Mouse (Mus musculus) lung, embryonic 15.5 days (tissue): ENCODE results near the gene Hsp90aa1. TPM values are rescaled to one million over a fixed set of nuclear protein-coding genes. Genes with fewer than 3 reads are reported as not detected.

ENCODE experiments used
- ATAC-seq: fragments of 200-750 bp; cut with Nextera tagmentation; 2 replicates; pipeline ENCODE4 v1.8.0; 2017; ENCODE audit warnings: moderate number of reproducible peaks, borderline replicate concordance; ENCODE audit not compliant: low FRiP score, low TSS enrichment; ENCODE audit errors: extremely low read depth
- H3K27ac ChIP-seq: fragments of 300-500 bp; sonication (generic); 2 replicates; pipeline ENCODE4 v1.5.1; 2015; ENCODE audit warnings: moderate library complexity, mild to moderate bottlenecking, inconsistent platforms
- H3K27me3 ChIP-seq: fragments of 300-500 bp; sonication (generic); 2 replicates; pipeline ENCODE4 v1.6.1; 2015; ENCODE audit warnings: inconsistent platforms
- H3K36me3 ChIP-seq: fragments of 300-500 bp; sonication (generic); 2 replicates; pipeline ENCODE4 v1.6.1; 2015; ENCODE audit warnings: inconsistent platforms
- H3K4me1 ChIP-seq: fragments of 300-500 bp; sonication (generic); 2 replicates; pipeline ENCODE4 v1.6.1; 2015; ENCODE audit warnings: inconsistent platforms
- H3K4me2 ChIP-seq: fragments of 300-500 bp; sonication (generic); 2 replicates; pipeline ENCODE4 v1.6.1; 2015; ENCODE audit warnings: inconsistent platforms, mild to moderate bottlenecking, moderate library complexity
- H3K4me3 ChIP-seq: fragments of 300-500 bp; sonication (generic); 2 replicates; pipeline ENCODE4 v1.5.1; 2015; ENCODE audit warnings: mild to moderate bottlenecking, inconsistent platforms
- H3K9ac ChIP-seq: fragments of 300-500 bp; sonication (generic); 2 replicates; pipeline ENCODE4 v1.6.1; 2015; ENCODE audit warnings: inconsistent platforms
- H3K9me3 ChIP-seq: fragments of 300-500 bp; sonication (generic); 2 replicates; pipeline ENCODE4 v1.6.1; 2016; ENCODE audit warnings: inconsistent platforms
- WGBS: fragments of 180-500 bp; shearing (Covaris S2); methylation state at CpG from one replicate; pipeline ENCODE4 v1.1.7; 2015; 5-methylcytosine and 5-hydroxymethylcytosine counted together
- microRNA-seq: library from miRNA; unstranded; fragments of <30 nt; microRNA quantifications from one replicate; pipeline ENCODE4, GENCODE M21; 2016
- polyA plus RNA-seq: library from polyadenylated mRNA; unstranded; fragments of >200 nt; fragmentation: Nextera tagmentation; extraction: Ambion mirVana; gene quantifications from 2 replicates; pipeline ENCODE4 v1.2.1, GENCODE M21; 2015

Gene Hsp90aa1
- polyA plus RNA-seq, 1 experiment from 2014 or later = 825 TPM

DNA sequence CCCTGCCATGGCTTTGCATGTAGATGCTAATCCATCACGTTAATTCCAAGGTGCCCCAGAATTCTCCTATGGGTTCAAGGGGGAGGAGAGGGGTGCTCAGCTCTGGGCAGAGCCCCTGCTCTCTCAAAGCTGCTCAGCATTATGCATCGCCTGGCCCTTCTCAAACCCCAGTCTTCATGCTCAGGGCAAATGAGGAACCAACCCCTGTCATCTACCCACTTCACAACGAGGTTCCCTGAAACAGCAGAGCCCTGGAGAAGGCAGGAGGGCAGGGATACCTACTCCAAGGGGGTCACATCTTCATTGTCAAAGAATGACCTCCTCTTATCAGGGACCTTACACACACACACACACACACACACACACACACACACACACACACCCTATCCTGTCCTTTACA is 20.6 kb downstream of the Hsp90aa1 start:
- no peak for ATAC-seq
- H3K27me3 ChIP-seq = no peaks in the 10 kb centered on the region
- H3K4me3 ChIP-seq = no peak overlapping the region
- no peak overlapping the region for H3K9ac ChIP-seq
- H3K4me2 ChIP-seq = no peak overlapping the region
- WGBS = 50% methylated on average over 3 of the region's 3 CpGs
- no peak overlapping the region for H3K27ac ChIP-seq
- peaks cover 4% of the 10 kb centered on the region; the same call in 1 of the 2 replicates for H3K4me1 ChIP-seq
- H3K9me3 ChIP-seq = no peaks in the 10 kb centered on the region
- H3K36me3 ChIP-seq = 0 out of 2 replicates have a peak, but pooled peaks cover 5% of the 10 kb centered on the region

DNA sequence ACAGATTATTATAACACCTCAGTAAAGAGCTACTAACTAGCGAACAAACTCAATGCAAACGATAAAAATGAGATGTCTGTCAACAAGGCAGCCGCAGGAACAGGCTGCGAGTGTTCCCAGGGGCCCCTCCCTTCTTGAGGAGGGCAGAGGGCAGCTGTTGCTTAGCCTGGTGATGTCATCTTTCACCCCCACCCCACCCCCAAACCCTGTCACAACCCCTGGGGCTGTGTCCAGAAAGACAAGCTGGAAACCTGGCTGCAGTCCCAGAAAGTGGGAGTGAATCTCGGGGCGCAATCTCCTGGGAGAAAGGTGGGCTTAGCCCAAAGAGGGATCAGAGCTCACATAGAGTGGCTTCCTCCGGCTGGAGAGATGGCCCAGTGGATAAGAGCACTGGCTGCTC is 21.3 kb downstream of the Hsp90aa1 start:
- ATAC-seq = peak; percentile 39
- Histone ChIP-seq H3K4me3 (no peak overlapping the region), H3K9me3 (no peaks in the 10 kb centered on the region), H3K36me3 (no peaks in the 10 kb centered on the region), H3K4me1 (peaks cover 4% of the 10 kb centered on the region; the same call in 1 of the 2 replicates), H3K27me3 (no peaks in the 10 kb centered on the region), H3K4me2 (no peak overlapping the region), H3K27ac (no peak overlapping the region), H3K9ac (no peak overlapping the region)
- 19% methylated on average over 7 of the region's 7 CpGs for WGBS

GRCm38 (mm10) chr12:110674243-110674642 is 28.3 kb downstream of the Hsp90aa1 start:
- 49% methylated on average over 5 of the region's 5 CpGs for WGBS
- H3K4me2 ChIP-seq = no peak overlapping the region

GRCm38 (mm10) chr12:110667466-110668077 is 35.0 kb downstream of the Hsp90aa1 start:
- Histone ChIP-seq H3K9ac (no peak overlapping the region), H3K27ac (no peak overlapping the region), H3K4me3 (no peak overlapping the region), H3K9me3 (no peaks in the 10 kb centered on the region), H3K4me2 (no peak overlapping the region), H3K27me3 (no peaks in the 10 kb centered on the region), H3K36me3 (peaks cover 60% of the 10 kb centered on the region), H3K4me1 (no peaks in the 10 kb centered on the region)
- no peak for ATAC-seq
- WGBS = 81% methylated on average over 13 of the region's 13 CpGs

More at GRCm38 (mm10) chr12:110674243-110674642, 28.3 kb downstream of the Hsp90aa1 start:
- H3K27me3 ChIP-seq = no peaks in the 10 kb centered on the region
- no peak overlapping the region for H3K27ac ChIP-seq
- H3K36me3 ChIP-seq = no peaks in the 10 kb centered on the region
- ATAC-seq = no peak
- H3K4me3 ChIP-seq = no peak overlapping the region
- no peaks in the 10 kb centered on the region for H3K9me3 ChIP-seq
- no peak overlapping the region for H3K9ac ChIP-seq
- no peaks in the 10 kb centered on the region for H3K4me1 ChIP-seq

- 95% methylated on average over 14 of the region's 14 CpGs for WGBS
- ATAC-seq = no peak
- H3K4me1 ChIP-seq = no peaks in the 10 kb centered on the region
Measured at GRCm38 (mm10) chr12:110661746-110662145, 40.8 kb downstream of the Hsp90aa1 start.

DNA sequence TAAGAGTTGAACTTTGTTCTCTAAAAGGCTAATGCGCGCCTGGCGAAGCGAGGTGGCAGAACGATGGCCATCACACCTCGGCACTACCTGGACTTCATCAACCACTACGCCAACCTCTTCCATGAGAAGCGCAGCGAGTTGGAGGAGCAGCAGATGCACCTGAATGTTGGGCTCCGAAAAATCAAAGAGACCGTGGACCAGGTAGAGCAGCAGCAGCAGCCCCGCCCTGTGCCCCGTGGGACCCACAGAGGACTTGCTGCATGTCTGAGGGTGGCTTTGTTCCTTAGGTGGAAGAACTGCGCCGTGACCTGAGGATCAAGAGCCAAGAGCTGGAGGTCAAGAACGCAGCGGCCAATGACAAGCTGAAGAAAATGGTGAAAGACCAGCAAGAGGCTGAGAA is 51.1 kb downstream of the Hsp90aa1 start:
- H3K9me3 ChIP-seq = no peaks in the 10 kb centered on the region
- H3K27ac ChIP-seq = no peak overlapping the region
- H3K9ac ChIP-seq = no peak overlapping the region
- no peak for ATAC-seq
- H3K36me3 ChIP-seq = peaks cover 97% of the 10 kb centered on the region
- H3K27me3 ChIP-seq = no peaks in the 10 kb centered on the region
- no peak overlapping the region for H3K4me2 ChIP-seq
- no peaks in the 10 kb centered on the region for H3K4me1 ChIP-seq
- H3K4me3 ChIP-seq = no peak overlapping the region
- 96% methylated on average over 17 of the region's 17 CpGs for WGBS

More at GRCm38 (mm10) chr12:110661746-110662145, 40.8 kb downstream of the Hsp90aa1 start:
- no peak overlapping the region for H3K4me3 ChIP-seq
- H3K36me3 ChIP-seq = peaks cover 99% of the 10 kb centered on the region
- H3K9ac ChIP-seq = no peak overlapping the region
- H3K27me3 ChIP-seq = no peaks in the 10 kb centered on the region
- H3K4me2 ChIP-seq = no peak overlapping the region
- no peak overlapping the region for H3K27ac ChIP-seq
- no peaks in the 10 kb centered on the region for H3K9me3 ChIP-seq

GRCm38 (mm10) chr12:110650241-110650641 is 52.3 kb downstream of the Hsp90aa1 start:
- 75% methylated on average over 8 of the region's 8 CpGs for WGBS
- Histone ChIP-seq H3K9ac (no peak overlapping the region), H3K4me3 (no peak overlapping the region), H3K27ac (no peak overlapping the region), H3K36me3 (peaks cover 96% of the 10 kb centered on the region), H3K4me1 (no peaks in the 10 kb centered on the region), H3K4me2 (no peak overlapping the region), H3K9me3 (no peaks in the 10 kb centered on the region), H3K27me3 (no peaks in the 10 kb centered on the region)
- no peak for ATAC-seq

Small RNAs within 50 kb of the gene (microRNA-seq; reads per million reads assigned to microRNA genes)
- not detected for gene Gm27299

Other genes starting within 250 kb of the Hsp90aa1 start
- gene Dync1h1, start 101.3 kb downstream of the Hsp90aa1 start, polyA plus RNA-seq = 39.5 and 48.9 TPM in 2 replicates
- gene 1700001K19Rik, start 20.1 kb downstream of the Hsp90aa1 start, polyA plus RNA-seq = not detected in 2 replicates
- gene Wdr20, start 35.2 kb upstream of the Hsp90aa1 start, polyA plus RNA-seq = 21.3 and 23.5 TPM in 2 replicates
- 7.1 and 7.4 TPM in 2 replicates for gene Mok, start 138.2 kb upstream of the Hsp90aa1 start, polyA plus RNA-seq
- 4.7 and 6.2 TPM in 2 replicates for gene Zfp839, start 147.5 kb upstream of the Hsp90aa1 start, polyA plus RNA-seq
- 73.7 and 79.1 TPM in 2 replicates for gene Cinp, start 186.4 kb upstream of the Hsp90aa1 start, polyA plus RNA-seq
- gene Tecpr2, start 186.5 kb upstream of the Hsp90aa1 start, polyA plus RNA-seq = 3.1 and 3.3 TPM in 2 replicates